Mouse (Mus musculus) C2C12 (cell line): ENCODE results near the gene Dsn1.

Experiments
- CTCF ChIP-seq: IDR thresholded peaks from one replicate; pipeline ENCODE4 v1.5.1; 2011; ENCODE audit not compliant: control insufficient read depth, insufficient read depth, insufficient read length
- FOSL1 ChIP-seq: IDR thresholded peaks from one replicate; pipeline ENCODE4 v1.8.0; 2011; ENCODE audit warnings: mild to moderate bottlenecking, low read length; ENCODE audit not compliant: poor library complexity, insufficient read depth, severe bottlenecking
- MAX ChIP-seq: IDR thresholded peaks from one replicate; pipeline ENCODE4 v1.6.1; 2011; ENCODE audit warnings: mild to moderate bottlenecking, control low read depth

- TF ChIP-seq CTCF, result no peak
- TF ChIP-seq FOSL1, result no peak
- TF ChIP-seq MAX, result no peak
These were observed 39.6 kb downstream of the Dsn1 start for GRCm38 (mm10) chr2:156967388-156967787.
